Mouse (Mus musculus): Measurements from ENCODE around the gene Atp8a2. TPM values are rescaled to one million over a fixed set of nuclear protein-coding genes. Genes with fewer than 3 reads are reported as not detected.
"Not testable (repeated sequence)": the region's sequence is repeated elsewhere in the genome, so short reads cannot be mapped to it uniquely, and the experiment has no call there.

Atp8a2 gene
- polyA plus RNA-seq, 1 experiment from 2014 or later, result 46.8 TPM

DNA sequence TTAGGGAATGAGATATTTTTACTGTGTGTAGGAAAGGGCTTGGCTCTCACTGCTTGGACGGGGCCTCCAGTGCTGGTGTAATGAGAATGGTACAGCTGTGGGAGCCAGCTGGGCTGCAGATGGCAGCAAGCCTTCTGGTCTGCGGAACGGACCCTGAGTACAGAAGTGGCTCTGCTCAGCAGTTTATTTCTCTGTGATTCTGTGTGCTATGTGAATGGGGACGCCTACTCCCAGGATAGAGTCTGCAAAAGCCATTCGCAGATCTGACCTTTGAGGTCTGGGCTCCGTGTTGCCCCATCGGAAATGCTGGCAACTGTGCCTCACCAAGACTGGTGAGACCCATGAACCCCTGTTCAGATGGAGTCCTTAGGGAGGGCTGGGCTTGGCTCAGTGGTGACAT, 569.2 kb downstream of the Atp8a2 start:
- H3K9me3 ChIP-seq (replicated peaks), result no peaks in the 10 kb centered on the region
- H3K9ac ChIP-seq (replicated peaks), result no peak overlapping the region
- peaks cover 35% of the 10 kb centered on the region for H3K4me1 ChIP-seq
- peak overlapping the region; percentile 85 for H3K4me2 ChIP-seq
- H3K4me3 ChIP-seq (replicated peaks), result peak overlapping the region; percentile 69
- H3K27ac ChIP-seq (replicated peaks), result 0 out of 2 replicates have a peak overlapping the region, but pooled peaks have one; percentile 18
- peaks cover 11% of the 10 kb centered on the region for H3K27me3 ChIP-seq (replicated peaks)
- 20% methylated on average over 7 of the region's 7 CpGs for WGBS
- ATAC-seq (ENCODE audit: low FRiP score), result peak; percentile 64; the same call in 1 of the 2 replicates
- 0 out of 2 replicates have a peak, but pooled peaks cover 5% of the 10 kb centered on the region for H3K36me3 ChIP-seq

DNA sequence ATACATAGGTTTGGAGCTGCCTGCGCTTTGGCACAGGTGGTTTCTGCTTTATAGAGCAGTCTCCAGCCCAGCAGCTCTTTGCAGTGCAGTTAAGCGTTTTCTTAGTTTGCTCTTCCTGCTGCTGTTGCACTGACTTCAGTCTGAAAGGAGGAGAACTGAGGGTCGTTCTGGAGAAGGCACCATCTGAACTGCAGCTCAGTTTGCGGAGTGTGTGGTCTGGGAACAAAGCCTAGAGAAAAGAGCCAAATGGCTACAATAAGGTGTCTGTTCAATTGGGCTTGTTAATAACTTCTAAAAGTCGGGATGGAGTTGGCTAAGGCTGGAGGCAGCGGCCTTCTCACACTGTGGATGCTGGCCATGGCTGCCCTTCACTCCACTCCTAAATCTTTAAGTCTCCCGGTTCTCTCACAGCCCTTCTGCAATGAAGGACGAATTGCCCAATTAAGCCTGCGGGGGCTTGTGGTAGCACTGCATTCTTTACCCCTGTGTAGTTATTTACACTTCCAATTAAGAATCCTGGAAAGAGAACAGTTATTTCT, 569.8 kb downstream of the Atp8a2 start:
- Histone ChIP-seq H3K9ac (replicated peaks) (no peak overlapping the region; the same call in 1 of the 2 replicates), H3K4me3 (replicated peaks) (peak overlapping the region; percentile 69), H3K4me1 (peaks cover 35% of the 10 kb centered on the region), H3K27me3 (replicated peaks) (peaks cover 15% of the 10 kb centered on the region), H3K9me3 (replicated peaks) (no peaks in the 10 kb centered on the region), H3K27ac (replicated peaks) (peak overlapping the region; percentile 18; the same call in 1 of the 2 replicates), H3K4me2 (peak overlapping the region; percentile 85), H3K36me3 (0 out of 2 replicates have a peak, but pooled peaks cover 5% of the 10 kb centered on the region)
- no peak for ATAC-seq (ENCODE audit: low FRiP score)
- WGBS, result 11% methylated on average over 9 of the region's 9 CpGs

DNA sequence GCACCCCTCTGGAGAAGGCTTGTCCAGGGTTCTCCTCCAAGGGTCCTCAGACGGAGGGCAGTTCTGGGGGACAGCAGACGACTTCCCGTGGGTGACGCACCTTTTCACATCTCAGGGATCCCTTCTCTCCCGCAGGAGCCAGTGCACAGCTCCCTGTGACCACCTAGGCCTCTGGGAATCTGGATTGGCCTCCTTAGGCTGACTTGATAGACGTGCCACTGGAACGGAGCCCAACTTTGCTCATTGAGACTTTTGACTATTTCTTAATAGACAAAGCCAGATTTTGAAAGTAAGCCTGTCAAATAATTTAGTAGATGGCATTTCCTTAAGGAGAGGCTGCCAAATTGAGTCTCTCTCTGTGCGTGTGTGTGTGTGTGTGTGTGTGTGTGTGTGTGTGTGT, 570.3 kb downstream of the Atp8a2 start:
- 23% methylated on average over 8 of the region's 8 CpGs for WGBS

DNA sequence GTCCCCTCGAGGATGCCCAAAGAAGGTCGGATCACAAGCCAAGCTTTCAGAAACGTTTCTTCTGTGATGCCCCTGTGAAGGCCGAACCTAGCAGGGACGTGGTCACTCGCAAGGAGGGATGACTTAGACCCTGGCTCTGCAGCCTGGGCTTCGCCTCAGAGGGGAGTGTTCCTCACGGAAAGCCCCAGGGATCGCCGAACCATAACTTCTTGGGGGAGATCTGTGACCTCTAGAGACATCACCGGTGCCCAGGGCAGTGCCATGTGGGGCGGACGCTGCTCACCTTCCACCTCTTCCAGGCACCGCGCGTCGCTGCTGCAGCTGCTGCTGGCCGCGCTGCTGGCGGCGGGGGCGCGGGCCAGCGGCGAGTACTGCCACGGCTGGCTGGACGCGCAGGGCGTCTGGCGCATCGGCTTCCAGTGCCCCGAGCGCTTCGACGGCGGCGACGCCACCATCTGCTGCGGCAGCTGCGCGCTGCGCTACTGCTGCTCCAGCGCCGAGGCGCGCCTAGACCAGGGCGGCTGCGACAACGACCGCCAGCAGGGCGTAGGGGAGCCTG, 571.1 kb downstream of the Atp8a2 start:
- peak overlapping the region; percentile 80 for H3K27ac ChIP-seq (replicated peaks)
- peak overlapping the region; percentile 85 for H3K4me2 ChIP-seq
- H3K4me1 ChIP-seq, result peaks cover 35% of the 10 kb centered on the region
- under 1% methylated on average over 50 of the region's 51 CpGs for WGBS
- H3K27me3 ChIP-seq (replicated peaks), result peaks cover 18% of the 10 kb centered on the region
- H3K36me3 ChIP-seq, result 0 out of 2 replicates have a peak, but pooled peaks cover 5% of the 10 kb centered on the region
- H3K4me3 ChIP-seq (replicated peaks), result peak overlapping the region; percentile 69
- H3K9me3 ChIP-seq (replicated peaks), result no peaks in the 10 kb centered on the region
- H3K9ac ChIP-seq (replicated peaks), result peak overlapping the region; percentile 64
- ATAC-seq (ENCODE audit: low FRiP score), result peak; percentile 51

More for the DNA sequence above, 570.3 kb downstream of the Atp8a2 start:
- Histone ChIP-seq H3K36me3 (0 out of 2 replicates have a peak, but pooled peaks cover 5% of the 10 kb centered on the region), H3K9me3 (replicated peaks) (no peaks in the 10 kb centered on the region), H3K27ac (replicated peaks) (peak overlapping the region; percentile 37; the same call in 1 of the 2 replicates), H3K4me1 (peaks cover 35% of the 10 kb centered on the region), H3K4me3 (replicated peaks) (peak overlapping the region; percentile 69), H3K4me2 (peak overlapping the region; percentile 85), H3K27me3 (replicated peaks) (peaks cover 18% of the 10 kb centered on the region), H3K9ac (replicated peaks) (peak overlapping the region; percentile 64)
- ATAC-seq (ENCODE audit: low FRiP score), result no peak

- H3K4me3 ChIP-seq (replicated peaks), result peak within 1 kb of the TSS; percentile 69
- WGBS, result under 1% methylated on average over 56 of the region's 65 CpGs
- peak within 1 kb of the TSS; percentile 85 for H3K4me2 ChIP-seq
- peaks cover 18% of the 10 kb centered on the region for H3K27me3 ChIP-seq (replicated peaks)
- ATAC-seq (ENCODE audit: low FRiP score), result peak; percentile 89
- peak within 1 kb of the TSS; percentile 64 for H3K9ac ChIP-seq (replicated peaks)
- 0 out of 2 replicates have a peak, but pooled peaks cover 5% of the 10 kb centered on the region for H3K36me3 ChIP-seq
- H3K4me1 ChIP-seq, result peaks cover 35% of the 10 kb centered on the region
- peak within 1 kb of the TSS; percentile 80 for H3K27ac ChIP-seq (replicated peaks)
- H3K9me3 ChIP-seq (replicated peaks), result no peaks in the 10 kb centered on the region
Observed at GRCm38 (mm10) chr14:59625158-59625805, 571.7 kb downstream of the Atp8a2 start, which contains the start of gene Shisa2. TSS of gene Shisa2 (plus strand) at chr14:59625308.

- peak overlapping the region; percentile 85 for H3K4me2 ChIP-seq
- no peak overlapping the region for H3K9ac ChIP-seq (replicated peaks)
- no peak overlapping the region for H3K27ac ChIP-seq (replicated peaks)
- H3K9me3 ChIP-seq (replicated peaks), result no peaks in the 10 kb centered on the region
- no peak overlapping the region; the same call in 1 of the 2 replicates for H3K4me3 ChIP-seq (replicated peaks)
- peaks cover 35% of the 10 kb centered on the region for H3K4me1 ChIP-seq
- H3K36me3 ChIP-seq, result no peaks in the 10 kb centered on the region
- H3K27me3 ChIP-seq (replicated peaks), result peaks cover 18% of the 10 kb centered on the region
- WGBS, result 20% methylated on average over 9 of the region's 9 CpGs
- ATAC-seq (ENCODE audit: low FRiP score), result no peak
Observed at GRCm38 (mm10) chr14:59624326-59624885, 572.6 kb downstream of the Atp8a2 start.

DNA sequence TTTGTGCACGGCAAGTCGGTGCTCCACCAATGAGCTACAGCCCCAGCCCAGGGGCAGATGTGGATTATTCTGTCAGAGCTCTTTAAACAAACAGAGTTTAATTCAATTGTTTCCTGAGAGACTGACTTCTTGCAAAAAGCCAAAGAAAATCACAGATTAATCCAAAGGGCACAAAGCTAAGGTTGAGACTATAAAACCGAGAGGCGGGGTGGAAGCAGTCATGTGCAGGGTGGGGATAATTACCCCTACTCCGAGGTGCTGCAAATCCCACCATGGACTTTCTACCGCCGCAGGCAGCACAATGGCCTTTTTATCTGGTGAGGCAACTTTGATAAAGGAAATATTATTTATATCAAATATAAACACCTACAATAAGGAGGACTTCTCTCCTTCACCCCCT, 580.2 kb downstream of the Atp8a2 start:
- H3K36me3 ChIP-seq, result no peaks in the 10 kb centered on the region
- ATAC-seq (ENCODE audit: low FRiP score), result no peak
- H3K27me3 ChIP-seq (replicated peaks), result no peaks in the 10 kb centered on the region; the same call in 1 of the 2 replicates
- no peak overlapping the region for H3K27ac ChIP-seq (replicated peaks)
- no peaks in the 10 kb centered on the region for H3K4me1 ChIP-seq
- no peak overlapping the region for H3K4me2 ChIP-seq
- H3K9me3 ChIP-seq (replicated peaks), result no peaks in the 10 kb centered on the region
- H3K4me3 ChIP-seq (replicated peaks), result no peak overlapping the region
- H3K9ac ChIP-seq (replicated peaks), result no peak overlapping the region
- 54% methylated on average over 7 of the region's 7 CpGs for WGBS

- H3K9ac ChIP-seq (replicated peaks); H3K27ac ChIP-seq (replicated peaks); ATAC-seq (ENCODE audit: low FRiP score); H3K36me3 ChIP-seq; H3K4me1 ChIP-seq; H3K4me2 ChIP-seq; H3K4me3 ChIP-seq (replicated peaks); H3K9me3 ChIP-seq (replicated peaks); H3K27me3 ChIP-seq (replicated peaks): not testable (repeated sequence)
- 82% methylated on average over 3 of the region's 3 CpGs for whole genome bisulfite sequencing
Observed at GRCm38 (mm10) chr14:59614149-59614548, 582.8 kb downstream of the Atp8a2 start.

DNA sequence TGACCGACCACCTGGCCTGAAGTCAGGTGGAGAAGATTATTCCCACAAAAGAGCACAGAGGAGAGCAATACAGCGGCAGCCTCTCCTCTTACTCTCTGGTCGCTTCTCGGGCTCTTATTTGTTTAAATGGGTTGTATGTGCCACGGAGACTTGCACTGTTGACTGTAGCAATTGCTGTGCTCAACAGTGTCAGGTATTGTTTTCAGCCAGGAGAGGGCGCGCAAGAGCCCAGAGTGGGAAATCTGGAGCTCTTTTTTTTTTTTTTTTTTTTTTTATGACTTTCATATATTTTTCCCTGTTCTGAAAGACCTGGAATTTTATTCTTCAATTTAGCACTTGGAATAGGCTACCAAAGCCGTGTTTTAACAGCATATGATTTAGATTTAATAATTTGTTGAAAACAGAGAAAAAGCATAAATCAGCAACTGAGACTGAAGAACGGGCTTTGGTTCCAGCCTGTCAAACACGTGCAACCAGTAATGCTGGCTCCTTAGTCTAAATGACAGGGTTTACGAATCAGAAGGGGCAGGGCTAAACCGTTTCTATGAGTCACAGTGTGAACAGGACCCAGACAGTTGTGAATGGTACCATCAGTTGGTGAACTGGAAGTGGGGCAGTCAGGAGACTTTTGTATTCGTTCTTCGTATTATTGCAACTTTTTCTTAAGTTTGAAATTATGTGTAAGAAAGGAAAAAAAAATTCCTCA, 583.9 kb downstream of the Atp8a2 start:
- Histone ChIP-seq H3K9ac (replicated peaks) (no peak overlapping the region), H3K4me2 (no peak overlapping the region), H3K27ac (replicated peaks) (no peak overlapping the region), H3K36me3 (no peaks in the 10 kb centered on the region), H3K9me3 (replicated peaks) (no peaks in the 10 kb centered on the region), H3K27me3 (replicated peaks) (no peaks in the 10 kb centered on the region; the same call in none of the 2 replicates), H3K4me3 (replicated peaks) (no peak overlapping the region), H3K4me1 (no peaks in the 10 kb centered on the region)
- ATAC-seq (ENCODE audit: low FRiP score), result no peak
- 51% methylated on average over 14 of the region's 14 CpGs for WGBS

DNA sequence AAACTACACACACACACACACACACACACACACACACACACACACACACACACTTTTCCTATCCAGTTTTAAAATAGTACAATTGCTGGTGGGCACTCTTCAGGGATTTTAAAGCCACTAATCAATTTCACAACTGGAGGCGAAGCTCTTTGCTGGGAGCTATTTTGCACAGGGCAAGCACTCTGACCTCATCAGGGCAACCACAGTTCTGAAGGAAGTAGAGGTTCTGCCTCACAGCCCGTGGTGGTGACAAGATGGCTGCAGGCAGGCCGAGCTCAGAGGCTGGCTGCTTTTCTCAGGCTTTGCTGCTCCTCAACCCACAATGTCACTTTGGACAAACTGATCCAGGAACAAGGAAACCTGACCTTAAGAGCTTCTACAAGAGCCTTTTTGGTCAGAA, 590.0 kb downstream of the Atp8a2 start:
- H3K36me3 ChIP-seq, result no peaks in the 10 kb centered on the region
- ATAC-seq (ENCODE audit: low FRiP score), result no peak

More for the DNA sequence above, 590.0 kb downstream of the Atp8a2 start:
- 65% methylated on average over 3 of the region's 3 CpGs for WGBS
- Histone ChIP-seq H3K4me2 (no peak overlapping the region), H3K27ac (replicated peaks) (no peak overlapping the region), H3K4me1 (no peaks in the 10 kb centered on the region), H3K9me3 (replicated peaks) (no peaks in the 10 kb centered on the region), H3K4me3 (replicated peaks) (no peak overlapping the region), H3K9ac (replicated peaks) (no peak overlapping the region), H3K27me3 (replicated peaks) (peaks cover 8% of the 10 kb centered on the region; the same call in 1 of the 2 replicates)
